Mouse (Mus musculus): ENCODE measurements around the gene Fam118a. TPM values are rescaled to one million over a fixed set of nuclear protein-coding genes. Genes with fewer than 3 reads are reported as not detected.

Gene Fam118a
- polyA plus RNA-seq, 1 experiment from 2014 or later = 17.4 TPM

- Histone ChIP-seq H3K36me3 (ENCODE audit: control insufficient read depth, insufficient read depth, low read length) (no peaks in the 10 kb centered on the region), H3K27ac (replicated peaks in 1 of 2; ENCODE audit: control insufficient read depth in 1 of 2, insufficient read depth in 1 of 2, low read depth in 2 of 2, low read length in 2 of 2) (peak within 1 kb of the TSS; percentile 28 to 67), H3K9ac (ENCODE audit: low read length) (peak within 1 kb of the TSS; percentile 92), H3K4me3 (ENCODE audit: control insufficient read depth in 1 of 2, insufficient read depth in 1 of 2, low read depth in 1 of 2, low read length in 2 of 2) (peak within 1 kb of the TSS; percentile 53 to 78), H3K4me2 (ENCODE audit: low read length) (peak within 1 kb of the TSS; percentile 97), H3K4me1 (ENCODE audit: control insufficient read depth in 2 of 2, insufficient read depth in 2 of 2, low read length in 2 of 2) (peaks cover 4 to 5% of the 10 kb centered on the region in 2 experiments), H3K9me3 (ENCODE audit: control insufficient read depth, low read length) (no peaks in the 10 kb centered on the region), H3K27me3 (ENCODE audit: control insufficient read depth, insufficient read depth, low read length) (no peaks in the 10 kb centered on the region)
- WGBS = under 1% methylated on average over 31 of the region's 59 CpGs
- peak; percentile 87 for ATAC-seq (ENCODE audit: insufficient number of reproducible peaks, insufficient read depth, low FRiP score, low read depth)
These were observed 40.6 kb upstream of the Fam118a start, which contains the start of gene 5031439G07Rik for GRCm38 (mm10) chr15:84987874-84988825. 5031439G07Rik (minus strand) TSS chr15:84988551.

GRCm38 (mm10) chr15:84989098-84989497 lies 39.6 kb upstream of the Fam118a start:
- no peak overlapping the region for H3K9ac ChIP-seq (ENCODE audit: low read length)

GRCm38 (mm10) chr15:84989771-84990170 lies 39.0 kb upstream of the Fam118a start:
- Histone ChIP-seq H3K36me3 (ENCODE audit: control insufficient read depth, insufficient read depth, low read length) (no peaks in the 10 kb centered on the region), H3K4me1 (ENCODE audit: control insufficient read depth in 2 of 2, insufficient read depth in 2 of 2, low read length in 2 of 2) (peaks cover 4 to 5% of the 10 kb centered on the region in 2 experiments), H3K27me3 (ENCODE audit: control insufficient read depth, insufficient read depth, low read length) (no peaks in the 10 kb centered on the region), H3K4me2 (ENCODE audit: low read length) (no peak overlapping the region), H3K9me3 (ENCODE audit: control insufficient read depth, low read length) (no peaks in the 10 kb centered on the region), H3K9ac (ENCODE audit: low read length) (no peak overlapping the region), H3K27ac (replicated peaks in 1 of 2; ENCODE audit: control insufficient read depth in 1 of 2, insufficient read depth in 1 of 2, low read depth in 2 of 2, low read length in 2 of 2) (no peak overlapping the region), H3K4me3 (ENCODE audit: control insufficient read depth in 1 of 2, insufficient read depth in 1 of 2, low read depth in 1 of 2, low read length in 2 of 2) (no peak overlapping the region)
- ATAC-seq (ENCODE audit: insufficient number of reproducible peaks, insufficient read depth, low FRiP score, low read depth) = no peak
- WGBS = 72% methylated on average over 7 of the region's 7 CpGs

More at GRCm38 (mm10) chr15:84989098-84989497, 39.6 kb upstream of the Fam118a start:
- no peak overlapping the region for H3K27ac ChIP-seq (replicated peaks in 1 of 2; ENCODE audit: control insufficient read depth in 1 of 2, insufficient read depth in 1 of 2, low read depth in 2 of 2, low read length in 2 of 2)
- H3K4me1 ChIP-seq (ENCODE audit: control insufficient read depth in 2 of 2, insufficient read depth in 2 of 2, low read length in 2 of 2) = peaks cover 4 to 5% of the 10 kb centered on the region in 2 experiments
- H3K27me3 ChIP-seq (ENCODE audit: control insufficient read depth, insufficient read depth, low read length) = no peaks in the 10 kb centered on the region
- H3K4me2 ChIP-seq (ENCODE audit: low read length) = no peak overlapping the region
- H3K4me3 ChIP-seq (ENCODE audit: control insufficient read depth in 1 of 2, insufficient read depth in 1 of 2, low read depth in 1 of 2, low read length in 2 of 2) = no peak overlapping the region
- H3K9me3 ChIP-seq (ENCODE audit: control insufficient read depth, low read length) = no peaks in the 10 kb centered on the region
- no peaks in the 10 kb centered on the region for H3K36me3 ChIP-seq (ENCODE audit: control insufficient read depth, insufficient read depth, low read length)
- no peak for ATAC-seq (ENCODE audit: insufficient number of reproducible peaks, insufficient read depth, low FRiP score, low read depth)
- 66% methylated on average over 3 of the region's 3 CpGs for WGBS

- H3K36me3 ChIP-seq (ENCODE audit: control insufficient read depth, insufficient read depth, low read length) = no peaks in the 10 kb centered on the region
- no peak overlapping the region for H3K4me2 ChIP-seq (ENCODE audit: low read length)
- 19% methylated on average over 6 of the region's 6 CpGs for WGBS
- no peaks in the 10 kb centered on the region for H3K4me1 ChIP-seq (ENCODE audit: control insufficient read depth in 2 of 2, insufficient read depth in 2 of 2, low read length in 2 of 2)
- H3K9me3 ChIP-seq (ENCODE audit: control insufficient read depth, low read length) = no peaks in the 10 kb centered on the region
- H3K27me3 ChIP-seq (ENCODE audit: control insufficient read depth, insufficient read depth, low read length) = no peaks in the 10 kb centered on the region
- no peak overlapping the region for H3K9ac ChIP-seq (ENCODE audit: low read length)
- no peak overlapping the region for H3K4me3 ChIP-seq (ENCODE audit: control insufficient read depth in 1 of 2, insufficient read depth in 1 of 2, low read depth in 1 of 2, low read length in 2 of 2)
- ATAC-seq (ENCODE audit: insufficient number of reproducible peaks, insufficient read depth, low FRiP score, low read depth) = no peak
- H3K27ac ChIP-seq (replicated peaks in 1 of 2; ENCODE audit: control insufficient read depth in 1 of 2, insufficient read depth in 1 of 2, low read depth in 2 of 2, low read length in 2 of 2) = no peak overlapping the region
These were observed 34.2 kb upstream of the Fam118a start for GRCm38 (mm10) chr15:84994498-84994897.

GRCm38 (mm10) chr15:84995041-84995440 lies 33.7 kb upstream of the Fam118a start:
- no peaks in the 10 kb centered on the region for H3K36me3 ChIP-seq (ENCODE audit: control insufficient read depth, insufficient read depth, low read length)
- H3K4me3 ChIP-seq (ENCODE audit: control insufficient read depth in 1 of 2, insufficient read depth in 1 of 2, low read depth in 1 of 2, low read length in 2 of 2) = no peak overlapping the region
- H3K9ac ChIP-seq (ENCODE audit: low read length) = no peak overlapping the region
- H3K27ac ChIP-seq (replicated peaks in 1 of 2; ENCODE audit: control insufficient read depth in 1 of 2, insufficient read depth in 1 of 2, low read depth in 2 of 2, low read length in 2 of 2) = no peak overlapping the region
- 22% methylated on average over 6 of the region's 6 CpGs for WGBS
- no peak overlapping the region for H3K4me2 ChIP-seq (ENCODE audit: low read length)
- no peak for ATAC-seq (ENCODE audit: insufficient number of reproducible peaks, insufficient read depth, low FRiP score, low read depth)
- no peaks in the 10 kb centered on the region for H3K4me1 ChIP-seq (ENCODE audit: control insufficient read depth in 2 of 2, insufficient read depth in 2 of 2, low read length in 2 of 2)
- H3K9me3 ChIP-seq (ENCODE audit: control insufficient read depth, low read length) = no peaks in the 10 kb centered on the region
- no peaks in the 10 kb centered on the region for H3K27me3 ChIP-seq (ENCODE audit: control insufficient read depth, insufficient read depth, low read length)

GRCm38 (mm10) chr15:84995967-84996366 lies 32.8 kb upstream of the Fam118a start:
- ATAC-seq (ENCODE audit: insufficient number of reproducible peaks, insufficient read depth, low FRiP score, low read depth) = no peak
- WGBS = 9% methylated on average over 1 of the region's 1 CpGs

GRCm38 (mm10) chr15:84997768-84998454 lies 30.8 kb upstream of the Fam118a start:
- H3K4me2 ChIP-seq (ENCODE audit: low read length) = no peak overlapping the region
- WGBS = 65% methylated on average over 14 of the region's 14 CpGs
- peaks cover 0 to 2% of the 10 kb centered on the region in 2 experiments; a peak in 1 of 4 replicates for H3K4me1 ChIP-seq (ENCODE audit: control insufficient read depth in 2 of 2, insufficient read depth in 2 of 2, low read length in 2 of 2)
- H3K36me3 ChIP-seq (ENCODE audit: control insufficient read depth, insufficient read depth, low read length) = no peaks in the 10 kb centered on the region
- no peaks in the 10 kb centered on the region for H3K9me3 ChIP-seq (ENCODE audit: control insufficient read depth, low read length)
- H3K27ac ChIP-seq (replicated peaks in 1 of 2; ENCODE audit: control insufficient read depth in 1 of 2, insufficient read depth in 1 of 2, low read depth in 2 of 2, low read length in 2 of 2) = no peak overlapping the region
- no peak overlapping the region for H3K9ac ChIP-seq (ENCODE audit: low read length)
- no peak overlapping the region for H3K4me3 ChIP-seq (ENCODE audit: control insufficient read depth in 1 of 2, insufficient read depth in 1 of 2, low read depth in 1 of 2, low read length in 2 of 2)
- no peaks in the 10 kb centered on the region for H3K27me3 ChIP-seq (ENCODE audit: control insufficient read depth, insufficient read depth, low read length)
- no peak for ATAC-seq (ENCODE audit: insufficient number of reproducible peaks, insufficient read depth, low FRiP score, low read depth)

More at GRCm38 (mm10) chr15:84995967-84996366, 32.8 kb upstream of the Fam118a start:
- H3K27me3 ChIP-seq (ENCODE audit: control insufficient read depth, insufficient read depth, low read length) = no peaks in the 10 kb centered on the region
- no peaks in the 10 kb centered on the region for H3K4me1 ChIP-seq (ENCODE audit: control insufficient read depth in 2 of 2, insufficient read depth in 2 of 2, low read length in 2 of 2)
- H3K36me3 ChIP-seq (ENCODE audit: control insufficient read depth, insufficient read depth, low read length) = no peaks in the 10 kb centered on the region
- H3K27ac ChIP-seq (replicated peaks in 1 of 2; ENCODE audit: control insufficient read depth in 1 of 2, insufficient read depth in 1 of 2, low read depth in 2 of 2, low read length in 2 of 2) = no peak overlapping the region
- H3K9ac ChIP-seq (ENCODE audit: low read length) = no peak overlapping the region
- no peak overlapping the region for H3K4me3 ChIP-seq (ENCODE audit: control insufficient read depth in 1 of 2, insufficient read depth in 1 of 2, low read depth in 1 of 2, low read length in 2 of 2)
- H3K9me3 ChIP-seq (ENCODE audit: control insufficient read depth, low read length) = no peaks in the 10 kb centered on the region
- no peak overlapping the region for H3K4me2 ChIP-seq (ENCODE audit: low read length)

Measured in heart, embryonic 14.5 days (tissue).